Mouse (Mus musculus) forebrain, embryonic 14.5 days (tissue): ENCODE measurements around the gene Tango2. TPM values are rescaled to one million over a fixed set of nuclear protein-coding genes. Genes with fewer than 3 reads are reported as not detected.
A peak's percentile ranks its signal among the peaks of the same experiment; 100 is the strongest.
"Not testable (repeated sequence)": the region's sequence is repeated elsewhere in the genome, so short reads cannot be mapped to it uniquely, and the experiment has no call there.

Source experiments
- ATAC-seq: fragments of 200-750 bp; cut with Nextera tagmentation; 2 replicates; pipeline ENCODE4 v1.8.0; 2017; ENCODE audit warnings: mild to moderate bottlenecking, moderate library complexity
- DNase-seq: peaks from one replicate; pipeline ENCODE4 v3.0.0-alpha.2; 2015; ENCODE audit warnings: low spot score
- H3K27ac ChIP-seq: fragments of 300-500 bp; sonication (generic); 2 replicates; pipeline ENCODE4 v1.5.1; 2014; ENCODE audit warnings: low read depth, mild to moderate bottlenecking, control low read depth, low read length, moderate library complexity
- H3K27me3 ChIP-seq: fragments of 300-500 bp; sonication (generic); replicated peaks from 2 replicates; pipeline ENCODE4 v1.6.1; 2014; ENCODE audit warnings: low read length, control low read depth, mixed read lengths; ENCODE audit not compliant: control insufficient read depth, insufficient read depth
- H3K36me3 ChIP-seq: fragments of 300-500 bp; sonication (generic); 2 replicates; pipeline ENCODE4 v1.6.1; 2014; ENCODE audit warnings: low read length, control low read depth; ENCODE audit not compliant: control insufficient read depth, insufficient read depth
- H3K4me1 ChIP-seq: fragments of 300-500 bp; sonication (generic); 2 replicates; pipeline ENCODE4 v1.6.1; 2014; ENCODE audit warnings: antibody characterized with exemption, low read length, control low read depth; ENCODE audit not compliant: control insufficient read depth, insufficient read depth
- H3K4me2 ChIP-seq: fragments of 300-500 bp; sonication (generic); 2 replicates; pipeline ENCODE4 v1.6.1; 2014; ENCODE audit warnings: mild to moderate bottlenecking, control low read depth, low read length
- H3K4me3 ChIP-seq: fragments of 300-500 bp; sonication (generic); 2 replicates; pipeline ENCODE4 v1.5.1; 2014; ENCODE audit warnings: low read depth, low read length, control low read depth
- H3K9ac ChIP-seq: fragments of 300-500 bp; sonication (generic); 2 replicates; pipeline ENCODE4 v1.6.1; 2014; ENCODE audit warnings: mild to moderate bottlenecking, low read length, control low read depth, moderate library complexity
- H3K9me3 ChIP-seq: fragments of 300-500 bp; sonication (generic); replicated peaks from 2 replicates; pipeline ENCODE4 v1.6.1; 2016; ENCODE audit warnings: low read length, control low read depth, mixed read lengths; ENCODE audit not compliant: control insufficient read depth
- WGBS: fragments of 180-500 bp; shearing (Covaris S2); extraction: QIAGEN DNeasy Blood & Tissue Kit; methylation state at CpG from one replicate; pipeline ENCODE4 v1.1.7; 2014; 5-methylcytosine and 5-hydroxymethylcytosine counted together
- polyA plus RNA-seq: library from polyadenylated mRNA; unstranded; fragments of >200 nt; fragmentation: Nextera tagmentation; extraction: Ambion mirVana; gene quantifications from 2 replicates; pipeline ENCODE4 v1.2.1, GENCODE M21; 2014

The Tango2 gene
- polyA plus RNA-seq, 1 experiment from 2014 or later = 78.7 TPM

DNA sequence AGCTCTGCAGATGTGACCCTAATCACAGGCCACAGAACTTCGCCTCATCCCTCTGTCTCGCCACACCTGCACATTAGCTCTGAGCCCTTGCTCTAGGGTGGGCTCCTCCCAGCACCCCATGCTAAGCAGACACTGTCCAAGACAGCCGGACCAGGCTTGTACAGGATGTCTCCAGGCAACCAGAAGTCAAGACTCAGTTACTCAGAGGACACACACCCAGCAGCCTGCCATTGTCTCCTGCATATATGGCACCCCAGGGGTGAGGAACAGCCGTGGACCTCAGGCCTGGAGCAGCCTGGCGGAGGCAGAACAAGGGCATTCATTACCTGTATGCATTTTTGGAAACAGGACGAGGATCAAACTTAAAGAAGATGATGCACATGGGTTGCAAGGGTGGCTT lies 23.9 kb downstream of the Tango2 start:
- Histone ChIP-seq H3K4me3 (no peak overlapping the region), H3K4me1 (no peaks in the 10 kb centered on the region), H3K4me2 (no peak overlapping the region), H3K36me3 (peaks cover 28% of the 10 kb centered on the region), H3K27me3 (no peaks in the 10 kb centered on the region), H3K9ac (no peak overlapping the region), H3K9me3 (no peaks in the 10 kb centered on the region), H3K27ac (no peak overlapping the region)
- DNase-seq = no peak
- ATAC-seq = no peak
- 77% methylated on average over 6 of the region's 6 CpGs for WGBS

DNA sequence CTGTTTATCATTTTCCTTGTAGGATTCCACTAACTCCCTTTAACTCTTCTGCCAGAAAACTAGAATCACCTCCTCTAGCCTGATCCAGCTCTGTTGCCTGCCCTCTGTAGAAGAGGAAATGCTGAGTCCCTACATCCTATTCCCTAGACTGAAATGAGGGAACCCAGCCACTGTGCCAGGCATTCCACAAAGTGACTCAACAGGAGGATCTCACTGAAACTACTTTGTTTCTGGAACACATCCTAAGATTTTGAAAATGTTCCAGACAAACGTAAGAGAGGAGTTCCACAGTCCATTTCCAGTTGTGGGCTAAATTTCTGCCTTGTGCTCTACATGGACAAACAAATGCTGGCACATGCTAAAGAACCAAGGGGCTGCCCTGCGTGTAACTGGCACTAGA lies 24.4 kb downstream of the Tango2 start:
- no peaks in the 10 kb centered on the region for H3K9me3 ChIP-seq
- no peaks in the 10 kb centered on the region for H3K27me3 ChIP-seq
- ATAC-seq = no peak
- DNase-seq = no peak
- H3K36me3 ChIP-seq = peaks cover 28% of the 10 kb centered on the region
- H3K27ac ChIP-seq = no peak overlapping the region
- 93% methylated on average over 2 of the region's 2 CpGs for WGBS
- H3K9ac ChIP-seq = no peak overlapping the region
- no peaks in the 10 kb centered on the region for H3K4me1 ChIP-seq
- no peak overlapping the region for H3K4me2 ChIP-seq
- no peak overlapping the region for H3K4me3 ChIP-seq

DNA sequence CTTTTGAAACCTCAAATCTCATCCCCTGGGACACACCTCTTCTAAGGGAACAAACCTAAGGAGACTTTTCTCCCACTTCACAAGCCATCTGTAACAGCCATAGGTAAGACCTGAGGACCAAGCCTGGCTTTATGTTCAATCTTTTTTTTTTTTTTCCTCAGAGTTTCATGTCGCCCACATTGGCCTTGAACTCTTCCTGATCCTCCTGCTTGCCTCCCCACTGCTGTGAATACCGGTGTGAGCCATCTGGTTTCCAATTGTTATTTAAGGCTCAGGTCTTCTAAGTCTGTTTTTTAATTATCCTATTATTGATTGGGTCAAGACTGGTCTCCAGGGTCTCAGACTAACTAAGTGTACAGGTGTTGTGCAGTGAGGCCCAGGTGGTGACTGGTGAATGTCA lies 26.5 kb downstream of the Tango2 start:
- H3K4me1 ChIP-seq = no peaks in the 10 kb centered on the region
- H3K9me3 ChIP-seq = no peaks in the 10 kb centered on the region
- no peak overlapping the region for H3K27ac ChIP-seq
- no peak overlapping the region for H3K9ac ChIP-seq
- ATAC-seq = no peak
- DNase-seq = no peak
- peaks cover 28% of the 10 kb centered on the region for H3K36me3 ChIP-seq
- WGBS = 81% methylated on average over 2 of the region's 2 CpGs
- H3K4me3 ChIP-seq = no peak overlapping the region
- H3K27me3 ChIP-seq = no peaks in the 10 kb centered on the region
- H3K4me2 ChIP-seq = no peak overlapping the region

DNA sequence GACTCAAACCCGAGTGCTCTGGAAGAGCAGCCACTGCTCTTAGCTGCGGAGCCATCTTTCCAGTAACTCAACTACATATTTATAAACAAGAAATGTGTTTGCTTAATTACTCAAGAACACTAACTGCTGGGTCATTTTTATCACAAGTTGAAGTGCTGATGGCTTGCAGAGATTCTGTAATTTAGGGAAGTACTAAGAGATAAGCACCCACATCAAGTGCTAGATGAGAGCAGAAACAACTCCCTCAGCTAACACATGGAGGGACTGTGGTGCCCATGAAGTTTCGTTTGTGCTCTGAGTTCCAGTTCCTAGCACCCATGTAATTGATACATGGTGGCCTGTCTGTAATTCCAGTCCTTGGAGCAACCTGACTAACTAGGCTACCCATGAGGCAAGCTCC lies 28.9 kb downstream of the Tango2 start:
- Histone ChIP-seq H3K9ac (no peak overlapping the region), H3K36me3 (peaks cover 25% of the 10 kb centered on the region)
- WGBS = 86% methylated on average over 3 of the region's 3 CpGs

DNA sequence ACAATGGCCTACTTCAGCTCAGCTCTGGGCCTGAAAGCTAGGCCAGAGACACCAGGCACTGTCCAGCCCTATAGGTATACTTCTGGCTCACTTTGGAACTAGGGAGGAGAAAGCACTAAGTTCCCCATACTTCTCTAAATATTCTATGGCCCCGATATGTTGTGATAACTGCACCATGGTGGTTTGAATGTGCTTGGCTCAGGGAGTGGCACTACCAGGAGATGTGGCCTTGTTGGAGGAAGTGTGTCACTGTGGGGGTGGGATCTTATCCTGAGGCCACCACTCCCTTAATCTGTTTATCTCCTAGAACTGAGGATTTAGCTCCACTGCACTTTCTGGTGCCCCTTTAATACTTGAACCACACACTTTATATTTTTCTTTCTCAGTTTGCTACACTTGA lies 39.7 kb downstream of the Tango2 start:
- DNase-seq (no peak), ATAC-seq (no peak)
- H3K27ac ChIP-seq = no peak overlapping the region
- 96% methylated on average over 1 of the region's 1 CpGs for WGBS
- no peaks in the 10 kb centered on the region for H3K4me1 ChIP-seq
- H3K36me3 ChIP-seq = peaks cover 31% of the 10 kb centered on the region
- H3K4me2 ChIP-seq = no peak overlapping the region
- no peak overlapping the region for H3K4me3 ChIP-seq
- no peaks in the 10 kb centered on the region for H3K9me3 ChIP-seq
- no peak overlapping the region for H3K9ac ChIP-seq
- no peaks in the 10 kb centered on the region for H3K27me3 ChIP-seq

More for the DNA sequence above, 28.9 kb downstream of the Tango2 start:
- Histone ChIP-seq H3K9me3 (no peaks in the 10 kb centered on the region), H3K4me1 (no peaks in the 10 kb centered on the region), H3K27ac (no peak overlapping the region), H3K4me3 (no peak overlapping the region), H3K4me2 (no peak overlapping the region), H3K27me3 (no peaks in the 10 kb centered on the region)
- no peak for DNase-seq
- no peak for ATAC-seq

DNA sequence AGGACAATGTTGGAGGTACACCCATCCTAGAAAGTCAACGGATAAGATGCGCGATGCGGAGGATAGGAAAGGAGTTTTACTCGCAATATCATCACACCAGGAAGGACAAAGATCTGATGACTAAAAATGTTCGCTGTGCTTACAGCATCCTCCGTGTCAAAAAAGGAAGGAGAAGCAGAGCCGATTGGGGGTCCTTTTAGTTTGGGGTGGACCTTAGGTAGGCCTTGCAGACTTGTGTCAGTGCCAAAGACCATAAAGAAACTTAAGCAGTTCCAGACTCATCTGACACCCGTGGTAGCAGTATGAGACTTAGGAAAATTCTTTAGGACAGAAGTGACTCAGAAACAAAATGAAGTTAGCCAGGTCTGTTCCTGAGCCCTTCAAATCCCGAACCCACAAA lies 58.3 kb downstream of the Tango2 start:
- not testable (repeated sequence) for H3K27me3 ChIP-seq, DNase-seq, H3K9me3 ChIP-seq, ATAC-seq, H3K27ac ChIP-seq
- Histone ChIP-seq H3K4me1 (peaks cover 22% of the 10 kb centered on the region), H3K4me2 (peak overlapping the region; percentile 44), H3K36me3 (peaks cover 22% of the 10 kb centered on the region), H3K4me3 (peak overlapping the region; percentile 93), H3K9ac (peak overlapping the region; percentile 48; the same call in 1 of the 2 replicates)
- WGBS = 5% methylated on average over 9 of the region's 10 CpGs

DNA sequence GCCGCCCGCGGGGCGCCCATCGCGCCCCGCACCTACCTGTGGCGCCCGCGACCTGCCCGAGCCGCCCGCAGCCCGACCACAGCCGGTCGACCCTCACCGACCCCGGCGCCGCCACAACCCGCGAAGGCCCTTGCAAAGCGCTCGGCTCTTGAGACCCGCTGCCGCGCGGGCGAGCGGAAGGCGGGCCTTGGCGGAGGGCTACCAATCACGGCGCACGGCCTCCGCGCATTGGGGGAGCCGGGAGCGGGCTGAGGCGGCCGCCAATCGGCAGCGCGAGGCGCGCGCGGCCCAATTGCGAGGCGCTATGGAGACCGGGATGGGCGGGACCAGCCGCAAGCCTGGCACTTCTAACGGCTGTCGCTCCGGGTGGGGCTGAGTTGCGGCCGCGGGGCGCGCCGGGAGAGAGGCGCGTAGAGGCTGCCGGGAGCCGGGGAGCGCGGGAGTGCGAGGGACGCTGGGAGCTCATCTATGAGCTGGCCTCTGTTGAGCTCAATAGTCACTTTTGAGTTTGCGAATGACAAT lies 58.8 kb downstream of the Tango2 start, which contains the start of gene Dgcr8:
Gene Dgcr8 (minus strand): TSS at position 180 of the 522 bp plus-strand sequence.
- H3K27ac ChIP-seq = peak within 1 kb of the TSS; percentile 85
- H3K4me2 ChIP-seq = peak within 1 kb of the TSS; percentile 75
- no peaks in the 10 kb centered on the region for H3K9me3 ChIP-seq
- peaks cover 26% of the 10 kb centered on the region for H3K36me3 ChIP-seq
- ATAC-seq (peak; percentile 99), DNase-seq (peak; percentile 99)
- peaks cover 22% of the 10 kb centered on the region for H3K4me1 ChIP-seq
- H3K4me3 ChIP-seq = peak within 1 kb of the TSS; percentile 93
- H3K9ac ChIP-seq = peak within 1 kb of the TSS; percentile 97
- WGBS = under 1% methylated on average over 67 of the region's 71 CpGs
- H3K27me3 ChIP-seq = no peaks in the 10 kb centered on the region

DNA sequence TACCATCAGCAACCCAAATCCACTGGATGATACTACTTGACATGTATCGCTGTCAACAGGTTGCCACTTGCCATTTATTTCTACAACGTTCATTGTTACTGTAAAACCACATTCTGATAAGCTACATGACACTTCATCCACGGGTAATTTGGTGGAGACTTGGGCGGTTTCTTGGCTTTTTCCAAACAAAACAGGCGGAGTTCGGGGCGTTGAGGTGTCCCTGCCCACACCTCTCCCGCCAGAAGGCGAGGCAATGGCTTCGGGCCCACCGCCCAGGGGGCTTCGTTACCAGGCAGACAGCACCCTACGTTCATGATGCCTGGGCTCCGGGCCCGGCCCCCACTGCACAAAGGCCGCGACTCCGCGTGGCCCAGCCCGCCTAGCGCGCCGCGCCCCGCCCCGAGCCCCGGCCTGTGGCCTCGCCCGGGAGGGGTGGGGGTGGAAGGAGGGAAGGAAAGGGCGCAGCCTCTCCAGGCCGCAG lies 59.3 kb downstream of the Tango2 start:
- ATAC-seq (peak; percentile 81), DNase-seq (peak; percentile 63)
- H3K27ac ChIP-seq = peak overlapping the region; percentile 85
- H3K4me1 ChIP-seq = peaks cover 22% of the 10 kb centered on the region
- peak overlapping the region; percentile 93 for H3K4me3 ChIP-seq
- H3K9ac ChIP-seq = peak overlapping the region; percentile 97
- WGBS = 1% methylated on average over 29 of the region's 31 CpGs
- H3K4me2 ChIP-seq = peak overlapping the region; percentile 75
- peaks cover 31% of the 10 kb centered on the region for H3K36me3 ChIP-seq
- no peaks in the 10 kb centered on the region for H3K27me3 ChIP-seq
- no peaks in the 10 kb centered on the region for H3K9me3 ChIP-seq

DNA sequence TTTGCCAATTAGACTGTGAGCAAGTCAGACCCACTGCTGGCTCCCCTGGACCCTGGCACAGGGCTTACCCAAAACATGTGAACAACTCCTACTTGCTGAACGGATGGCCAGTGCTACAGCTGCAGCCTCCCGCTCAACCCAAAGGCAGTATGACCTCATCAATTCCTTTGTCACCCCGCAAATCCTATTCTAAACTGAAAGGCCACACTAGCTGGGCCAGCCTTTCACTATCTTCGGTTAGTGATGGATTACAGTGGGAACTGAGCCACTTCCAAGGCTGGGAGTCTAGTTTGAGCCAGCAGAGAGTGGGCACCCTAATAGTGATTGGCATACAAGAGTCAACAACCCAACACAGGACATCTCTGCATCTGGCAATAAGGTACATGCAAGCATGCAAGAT lies 59.7 kb downstream of the Tango2 start:
- Histone ChIP-seq H3K4me3 (peak overlapping the region; percentile 93), H3K9ac (peak overlapping the region; percentile 97), H3K4me1 (peaks cover 22% of the 10 kb centered on the region), H3K27me3 (no peaks in the 10 kb centered on the region), H3K36me3 (peaks cover 36% of the 10 kb centered on the region), H3K27ac (no peak overlapping the region), H3K9me3 (no peaks in the 10 kb centered on the region), H3K4me2 (peak overlapping the region; percentile 75)
- WGBS = under 1% methylated on average over 4 of the region's 4 CpGs
- DNase-seq (peak; percentile 16), ATAC-seq (no peak)
